Mouse (Mus musculus): ENCODE measurements around the gene Ssna1.

The Ssna1 gene

GRCm38 (mm10) chr2:25231038-25231437 lies 41.2 kb downstream of the Ssna1 start:
- DNase-seq (ENCODE audit: low read depth): no peak

- no peak for DNase-seq (ENCODE audit: low read depth)
These were observed 41.7 kb downstream of the Ssna1 start for GRCm38 (mm10) chr2:25230581-25230980.

- DNase-seq (ENCODE audit: low read depth): no peak
These were observed 42.7 kb downstream of the Ssna1 start for GRCm38 (mm10) chr2:25229582-25229981.

GRCm38 (mm10) chr2:25228995-25229530 lies 43.2 kb downstream of the Ssna1 start:
- DNase-seq (ENCODE audit: low read depth): no peak

- DNase-seq (ENCODE audit: low read depth): peak; percentile 87
These were observed 43.8 kb downstream of the Ssna1 start for GRCm38 (mm10) chr2:25228431-25228889.

- DNase-seq (ENCODE audit: low read depth): no peak
These were observed 44.8 kb downstream of the Ssna1 start for GRCm38 (mm10) chr2:25227406-25227805.

- no peak for DNase-seq (ENCODE audit: low read depth)
These were observed 45.4 kb downstream of the Ssna1 start for GRCm38 (mm10) chr2:25226864-25227263.

GRCm38 (mm10) chr2:25225811-25226379 lies 46.3 kb downstream of the Ssna1 start:
- no peak for DNase-seq (ENCODE audit: low read depth)

- DNase-seq (ENCODE audit: low read depth): peak; percentile 99
These were observed 47.2 kb downstream of the Ssna1 start for GRCm38 (mm10) chr2:25224766-25225752.

GRCm38 (mm10) chr2:25224492-25224765 lies 47.8 kb downstream of the Ssna1 start, which contains the start of gene Tubb4b:
TSS of gene Tubb4b (minus strand) at chr2:25224702.
- no peak for DNase-seq (ENCODE audit: low read depth)

GRCm38 (mm10) chr2:25223681-25224491 lies 48.4 kb downstream of the Ssna1 start:
- peak; percentile 33 for DNase-seq (ENCODE audit: low read depth)

- no peak for DNase-seq (ENCODE audit: low read depth)
These were observed 50.9 kb downstream of the Ssna1 start for GRCm38 (mm10) chr2:25221331-25221772.
